Mouse (Mus musculus) stomach, postnatal 0 days (tissue): ENCODE measurements around the gene Pcmt1.

Experiments used
- CTCF ChIP-seq: IDR thresholded peaks from 2 replicates; pipeline ENCODE4 v1.5.1; 2016; ENCODE audit warnings: antibody characterized with exemption, low read depth, mild to moderate bottlenecking, moderate library complexity
- EP300 ChIP-seq: optimal IDR thresholded peaks from 2 replicates; pipeline ENCODE3; 2016; ENCODE audit warnings: antibody characterized with exemption

DNA sequence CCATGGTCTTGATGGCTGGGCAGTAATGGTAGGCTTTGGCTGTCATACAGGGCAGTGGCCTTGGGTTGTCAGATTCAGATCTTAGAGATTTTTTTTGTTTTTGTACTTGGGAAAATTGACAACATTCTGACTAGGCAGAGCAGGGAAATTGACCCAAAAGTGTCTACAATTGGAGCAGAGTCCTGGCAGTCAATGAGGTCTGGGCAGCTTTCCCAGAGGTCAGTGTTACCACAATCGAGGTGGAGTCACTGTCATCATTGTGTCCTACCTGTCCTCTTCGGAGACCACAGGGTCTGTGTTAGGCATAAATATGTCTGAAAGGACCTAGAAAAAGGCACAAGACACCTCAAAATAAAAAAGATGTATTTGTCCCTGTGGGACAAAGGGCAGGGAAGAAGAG is 94.2 kb downstream of the Pcmt1 start:
- TF ChIP-seq CTCF, result no peak
- no peak for TF ChIP-seq EP300
